Mouse (Mus musculus): ENCODE measurements around the gene Hectd2. TPM values are rescaled to one million over a fixed set of nuclear protein-coding genes. Genes with fewer than 3 reads are reported as not detected.

Hectd2 gene
- polyA plus RNA-seq (2015; fragmentation: Nextera tagmentation; extraction: Ambion mirVana), result 4.5 and 5.3 TPM in 2 replicates

DNA sequence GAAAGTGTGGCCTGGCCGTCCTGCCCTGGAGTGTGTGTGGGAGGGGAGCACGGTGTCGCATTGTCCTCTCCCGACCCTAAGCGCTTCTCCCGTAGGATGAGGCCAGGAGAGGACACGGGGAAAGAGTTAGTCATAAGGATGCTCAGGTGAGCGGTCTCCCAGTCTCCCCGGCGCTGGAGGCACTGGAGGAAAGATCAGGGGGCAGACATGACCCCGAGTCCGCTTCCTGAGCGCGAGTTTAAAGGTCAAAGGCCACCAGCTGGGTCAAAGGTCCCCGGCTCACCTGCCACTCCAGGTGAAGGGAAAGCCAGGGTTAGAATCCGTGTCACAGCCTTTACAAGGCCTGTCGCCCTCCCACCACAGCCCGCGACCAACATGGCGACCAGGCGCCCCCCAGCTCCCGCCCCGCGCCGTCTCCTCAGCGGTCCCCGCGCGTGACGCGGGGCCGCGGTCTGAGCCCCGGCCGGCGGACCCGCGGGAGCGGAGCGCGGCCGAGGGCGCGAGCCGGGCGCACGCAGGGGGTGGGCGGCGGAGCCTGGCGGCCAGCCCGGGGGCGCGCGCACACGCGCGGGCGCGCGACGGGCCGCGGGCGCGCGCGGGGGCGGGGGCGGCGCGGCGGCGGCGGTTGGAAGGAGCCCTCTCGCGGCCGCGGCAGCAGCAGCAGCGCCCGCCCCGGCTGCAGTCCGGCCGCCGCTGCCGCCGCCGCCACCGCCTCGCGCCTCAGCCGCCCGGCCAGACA, at the start of gene Hectd2:
Hectd2 (plus strand) TSS at position 594 of the 739 bp plus-strand sequence.
- H3K27me3 ChIP-seq (replicated peaks), result no peaks in the 10 kb centered on the region
- H3K36me3 ChIP-seq, result no peaks in the 10 kb centered on the region
- no peaks in the 10 kb centered on the region for H3K9me3 ChIP-seq
- peak within 1 kb of the TSS; percentile 83 for H3K9ac ChIP-seq
- ATAC-seq (ENCODE audit: insufficient read depth, low FRiP score, low read depth), result peak; percentile 86
- H3K27ac ChIP-seq, result peak within 1 kb of the TSS; percentile 84
- no peaks in the 10 kb centered on the region for H3K4me1 ChIP-seq
- WGBS, result under 1% methylated on average over 86 of the region's 92 CpGs
- peak within 1 kb of the TSS; percentile 98 for H3K4me2 ChIP-seq
- peak within 1 kb of the TSS; percentile 82 for H3K4me3 ChIP-seq (replicated peaks)

DNA sequence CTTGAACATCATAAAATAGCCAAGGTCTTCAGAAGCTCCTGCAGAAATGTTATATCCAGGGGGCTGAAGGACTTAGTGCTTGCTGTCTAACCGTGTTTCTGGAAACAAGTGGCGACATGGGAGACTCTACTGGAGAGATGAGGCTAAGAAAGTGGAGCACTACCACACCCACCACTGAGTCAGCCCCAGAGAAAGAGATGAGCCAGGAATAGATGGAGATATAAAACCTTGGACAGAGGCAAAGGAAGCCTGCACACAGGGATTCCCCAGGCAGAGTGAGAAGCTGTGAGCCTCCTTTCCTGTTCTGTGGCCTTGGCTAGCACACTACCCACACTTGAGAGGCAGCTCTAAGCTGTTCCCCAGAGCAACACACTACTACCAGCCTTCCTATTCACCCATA, 49.7 kb upstream of the Hectd2 start:
- no peaks in the 10 kb centered on the region for H3K9me3 ChIP-seq
- no peak overlapping the region for H3K4me3 ChIP-seq (replicated peaks)
- no peaks in the 10 kb centered on the region for H3K36me3 ChIP-seq

DNA sequence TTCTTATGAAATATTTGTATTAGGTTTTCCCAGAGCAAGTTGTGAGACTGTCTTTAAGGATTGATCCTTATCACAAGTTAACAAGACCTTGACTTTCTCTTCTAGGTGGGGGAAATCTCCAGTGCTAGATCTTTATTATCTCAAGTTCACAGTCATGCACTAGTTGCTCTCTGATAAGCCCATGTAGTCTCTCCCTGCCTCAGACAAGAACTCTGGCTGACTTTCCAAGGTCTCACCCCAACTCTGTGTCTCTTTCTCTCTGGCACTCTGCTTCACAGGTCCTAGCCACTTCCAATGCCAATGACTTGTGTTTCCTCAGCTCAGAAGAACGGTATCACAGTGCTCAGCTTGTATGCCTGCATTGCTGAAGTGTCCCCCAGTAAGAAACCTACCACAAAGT, 43.1 kb upstream of the Hectd2 start:
- Histone ChIP-seq H3K27ac (no peak overlapping the region), H3K27me3 (replicated peaks) (no peaks in the 10 kb centered on the region)

More for the DNA sequence above, 49.7 kb upstream of the Hectd2 start:
- WGBS, result 91% methylated on average over 2 of the region's 2 CpGs
- no peak overlapping the region for H3K9ac ChIP-seq
- H3K27ac ChIP-seq, result no peak overlapping the region
- H3K4me1 ChIP-seq, result no peaks in the 10 kb centered on the region
- no peak for ATAC-seq (ENCODE audit: insufficient read depth, low FRiP score, low read depth)
- no peaks in the 10 kb centered on the region for H3K27me3 ChIP-seq (replicated peaks)
- H3K4me2 ChIP-seq, result no peak overlapping the region

DNA sequence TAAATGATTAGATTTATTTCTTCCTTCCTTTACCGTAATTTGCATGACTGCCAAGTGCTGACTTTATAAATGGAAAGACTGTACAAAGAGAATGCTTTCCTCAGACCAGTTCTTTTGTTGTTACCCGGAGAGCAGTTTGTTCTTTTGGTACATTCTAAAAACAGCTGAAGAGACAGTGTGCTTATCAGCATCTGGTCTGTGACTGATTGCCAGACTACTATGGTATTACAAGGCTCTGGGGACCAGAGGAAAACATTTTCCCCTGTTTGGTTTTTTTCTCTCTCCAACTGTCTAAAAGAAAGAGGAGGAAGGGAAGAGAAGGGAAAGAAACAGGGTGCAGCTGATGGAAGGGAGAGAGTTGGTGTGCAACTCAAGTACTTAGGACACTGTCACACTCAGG, 36.0 kb upstream of the Hectd2 start:
- Histone ChIP-seq H3K27ac (no peak overlapping the region), H3K9ac (no peak overlapping the region), H3K4me2 (no peak overlapping the region), H3K4me1 (no peaks in the 10 kb centered on the region), H3K4me3 (replicated peaks) (no peak overlapping the region), H3K9me3 (no peaks in the 10 kb centered on the region), H3K36me3 (no peaks in the 10 kb centered on the region), H3K27me3 (replicated peaks) (no peaks in the 10 kb centered on the region)
- no peak for ATAC-seq (ENCODE audit: insufficient read depth, low FRiP score, low read depth)
- 46% methylated on average over 2 of the region's 2 CpGs for WGBS

More for the DNA sequence above, 43.1 kb upstream of the Hectd2 start:
- ATAC-seq (ENCODE audit: insufficient read depth, low FRiP score, low read depth), result no peak
- H3K9me3 ChIP-seq, result no peaks in the 10 kb centered on the region
- H3K36me3 ChIP-seq, result no peaks in the 10 kb centered on the region
- 80% methylated on average over 1 of the region's 1 CpGs for WGBS
- H3K9ac ChIP-seq, result no peak overlapping the region
- H3K4me3 ChIP-seq (replicated peaks), result no peak overlapping the region
- no peaks in the 10 kb centered on the region for H3K4me1 ChIP-seq
- H3K4me2 ChIP-seq, result no peak overlapping the region

DNA sequence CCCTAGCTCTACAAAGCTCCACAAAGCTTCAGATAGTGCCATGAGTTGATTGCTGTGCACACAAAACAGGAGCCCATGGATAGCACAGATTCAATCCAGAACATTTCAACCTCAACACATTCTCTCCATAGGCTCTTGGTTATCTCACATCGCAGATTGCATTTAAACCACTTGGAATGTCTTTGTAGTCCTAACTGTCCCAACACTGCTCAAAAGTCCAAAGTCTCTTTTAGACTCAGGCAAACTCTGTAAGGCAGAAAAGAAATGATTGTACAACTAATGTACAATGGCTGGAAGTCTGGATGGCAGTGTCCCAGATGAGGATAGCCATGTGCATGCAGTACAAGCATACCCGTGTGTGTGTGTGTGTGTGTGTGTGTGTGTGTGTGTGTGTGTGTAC, 32.9 kb upstream of the Hectd2 start:
- Histone ChIP-seq H3K4me1 (no peaks in the 10 kb centered on the region), H3K4me2 (no peak overlapping the region), H3K27me3 (replicated peaks) (no peaks in the 10 kb centered on the region), H3K4me3 (replicated peaks) (no peak overlapping the region), H3K27ac (no peak overlapping the region), H3K9me3 (no peaks in the 10 kb centered on the region), H3K36me3 (no peaks in the 10 kb centered on the region), H3K9ac (no peak overlapping the region)
- 87% methylated on average over 2 of the region's 2 CpGs for WGBS
- no peak for ATAC-seq (ENCODE audit: insufficient read depth, low FRiP score, low read depth)

DNA sequence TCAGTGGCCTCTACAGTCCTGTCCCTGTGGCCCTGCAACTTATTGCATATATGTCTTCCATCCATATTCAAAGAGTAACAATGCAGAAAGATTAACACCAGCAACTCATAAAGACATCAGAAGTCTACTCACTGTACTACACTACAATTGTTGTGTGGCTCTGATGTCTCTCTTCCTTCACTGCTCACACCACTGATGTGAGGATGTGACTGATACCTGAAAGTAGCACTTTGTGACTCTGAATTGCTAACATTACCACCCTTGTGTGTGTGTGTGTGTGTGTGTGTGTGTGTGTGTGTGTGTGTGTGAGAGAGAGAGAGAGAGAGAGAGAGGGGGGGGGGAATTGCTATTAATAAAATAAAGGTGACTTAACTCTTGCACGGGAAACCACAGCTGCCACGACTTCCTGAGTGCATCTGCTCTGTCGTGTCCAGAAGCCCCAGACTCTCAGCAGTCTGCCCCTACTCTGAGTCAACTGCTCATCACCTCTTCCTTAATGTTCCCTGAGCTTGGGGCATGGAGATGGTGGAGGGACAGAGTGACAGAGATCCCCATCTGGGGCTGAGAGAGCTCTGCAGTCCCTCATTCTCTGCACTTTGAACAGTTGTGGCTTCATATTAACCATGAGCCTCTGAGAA, 31.8 kb upstream of the Hectd2 start:
- H3K9me3 ChIP-seq, result no peaks in the 10 kb centered on the region
- no peaks in the 10 kb centered on the region for H3K27me3 ChIP-seq (replicated peaks)
- ATAC-seq (ENCODE audit: insufficient read depth, low FRiP score, low read depth), result no peak
- no peak overlapping the region for H3K4me2 ChIP-seq
- H3K36me3 ChIP-seq, result no peaks in the 10 kb centered on the region
- H3K9ac ChIP-seq, result no peak overlapping the region
- WGBS, result 49% methylated on average over 3 of the region's 3 CpGs
- H3K4me1 ChIP-seq, result no peaks in the 10 kb centered on the region
- no peak overlapping the region for H3K4me3 ChIP-seq (replicated peaks)
- H3K27ac ChIP-seq, result no peak overlapping the region

DNA sequence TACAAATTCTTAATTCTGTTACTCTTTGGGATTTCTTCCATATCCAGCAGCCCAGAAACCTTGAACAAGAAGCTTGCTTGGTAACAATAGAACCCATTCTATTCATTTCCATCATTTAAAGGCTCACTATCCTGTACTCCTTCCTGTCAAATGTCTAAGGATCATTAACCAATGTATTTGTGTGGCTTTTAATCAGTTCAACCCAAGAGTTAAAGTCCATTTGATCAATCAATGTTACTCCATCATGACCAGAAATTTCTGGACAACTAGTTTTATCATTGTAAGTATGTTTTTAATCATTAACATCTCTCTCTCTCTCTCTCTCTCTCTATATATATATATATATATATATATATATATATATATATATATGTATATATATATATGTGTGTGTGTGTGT, 29.4 kb upstream of the Hectd2 start:
- no peaks in the 10 kb centered on the region for H3K36me3 ChIP-seq
- H3K4me3 ChIP-seq (replicated peaks), result no peak overlapping the region
- H3K4me1 ChIP-seq, result no peaks in the 10 kb centered on the region
- H3K27me3 ChIP-seq (replicated peaks), result no peaks in the 10 kb centered on the region
- ATAC-seq (ENCODE audit: insufficient read depth, low FRiP score, low read depth), result no peak
- H3K9me3 ChIP-seq, result no peaks in the 10 kb centered on the region
- no peak overlapping the region for H3K9ac ChIP-seq
- H3K27ac ChIP-seq, result no peak overlapping the region
- H3K4me2 ChIP-seq, result no peak overlapping the region

DNA sequence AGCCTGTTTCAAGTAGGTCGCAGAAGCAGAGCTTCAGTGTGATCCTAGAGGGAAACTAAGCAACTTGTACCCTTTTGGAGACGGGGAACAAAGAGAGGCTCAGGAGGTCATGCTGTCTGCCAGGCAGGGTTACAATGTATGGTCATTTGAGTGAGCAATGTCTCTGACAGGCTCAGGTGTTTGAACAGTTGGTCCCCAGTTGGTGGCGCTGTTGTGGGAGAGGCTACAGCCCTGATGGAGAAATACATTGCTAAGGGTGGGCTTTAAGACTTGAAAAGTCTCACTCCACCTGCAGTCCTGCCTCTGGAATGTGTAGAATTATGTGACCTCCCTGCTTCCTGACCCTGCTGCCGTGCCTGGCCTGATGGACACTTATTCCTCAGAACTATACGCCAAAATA, 21.4 kb upstream of the Hectd2 start:
- 63% methylated on average over 5 of the region's 5 CpGs for WGBS
- H3K4me3 ChIP-seq (replicated peaks), result no peak overlapping the region
- H3K27me3 ChIP-seq (replicated peaks), result no peaks in the 10 kb centered on the region
- H3K9ac ChIP-seq, result no peak overlapping the region
- no peak overlapping the region for H3K27ac ChIP-seq
- no peaks in the 10 kb centered on the region for H3K9me3 ChIP-seq
- ATAC-seq (ENCODE audit: insufficient read depth, low FRiP score, low read depth), result no peak
- H3K4me2 ChIP-seq, result no peak overlapping the region
- H3K4me1 ChIP-seq, result peaks cover 12% of the 10 kb centered on the region
- H3K36me3 ChIP-seq, result no peaks in the 10 kb centered on the region

DNA sequence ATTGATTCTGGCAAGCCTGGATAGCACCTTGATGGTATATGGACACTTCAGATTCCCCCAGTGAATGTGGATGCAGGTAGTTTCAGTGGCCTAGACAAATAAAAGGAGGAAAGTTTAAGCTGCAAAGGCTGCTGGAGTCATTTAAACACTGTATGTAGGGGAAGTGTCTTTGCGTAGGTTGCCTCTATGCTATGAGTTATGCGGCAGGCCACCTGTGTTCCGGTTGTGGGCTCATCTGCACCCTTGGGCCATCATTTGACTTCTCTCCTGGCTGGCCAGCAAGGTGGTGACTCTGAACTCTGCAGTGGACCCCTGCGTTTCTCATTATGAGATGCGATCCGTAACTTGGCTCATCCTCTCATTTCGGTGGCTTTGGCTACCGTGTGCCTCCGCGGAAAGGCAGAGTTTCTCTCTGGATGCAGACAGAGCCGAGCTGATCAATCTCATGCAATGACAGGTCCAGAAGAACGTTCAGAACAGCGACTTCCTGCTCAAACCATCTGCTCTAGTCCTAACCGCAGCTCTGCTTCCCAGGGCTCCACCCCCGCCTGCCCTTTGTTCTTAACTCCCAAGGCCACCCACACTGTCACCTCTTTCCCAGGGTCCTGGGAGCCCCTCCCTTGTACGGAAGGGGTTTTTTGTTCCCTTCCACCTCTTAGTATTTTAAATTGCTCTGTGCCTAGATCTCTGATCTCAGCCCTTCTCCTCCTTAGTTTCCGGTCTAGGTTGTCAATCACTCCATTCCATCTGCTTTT, 20.3 kb upstream of the Hectd2 start:
- H3K27me3 ChIP-seq (replicated peaks), result no peaks in the 10 kb centered on the region
- H3K9ac ChIP-seq, result no peak overlapping the region
- 27% methylated on average over 17 of the region's 17 CpGs for WGBS
- no peaks in the 10 kb centered on the region for H3K9me3 ChIP-seq
- H3K4me1 ChIP-seq, result peaks cover 12% of the 10 kb centered on the region
- no peaks in the 10 kb centered on the region for H3K36me3 ChIP-seq
- ATAC-seq (ENCODE audit: insufficient read depth, low FRiP score, low read depth), result peak; percentile 64; the same call in 1 of the 2 replicates
- peak overlapping the region; percentile 44 for H3K4me2 ChIP-seq
- peak overlapping the region; percentile 20 for H3K4me3 ChIP-seq (replicated peaks)
- peak overlapping the region; percentile 55 for H3K27ac ChIP-seq

DNA sequence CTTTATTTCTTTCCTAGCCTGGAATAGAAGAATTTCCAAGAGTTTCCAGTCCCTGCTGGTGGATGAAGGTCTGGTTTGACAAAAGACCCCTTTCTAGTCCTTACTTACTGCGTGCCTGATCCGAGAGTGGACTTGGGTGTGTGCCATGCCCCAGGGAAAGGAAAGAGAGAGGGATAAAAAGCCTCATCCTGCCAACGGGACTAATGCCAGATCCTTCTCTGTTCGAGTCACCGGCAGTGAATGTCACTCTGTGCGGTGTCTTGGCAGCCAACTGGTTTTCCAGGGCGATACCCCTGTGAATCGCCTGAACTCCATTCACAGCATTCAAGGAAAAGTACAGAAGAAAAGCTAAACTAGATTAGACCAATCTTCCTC, 19.7 kb upstream of the Hectd2 start:
- Histone ChIP-seq H3K9ac (no peak overlapping the region), H3K27me3 (replicated peaks) (no peaks in the 10 kb centered on the region), H3K9me3 (no peaks in the 10 kb centered on the region), H3K4me3 (replicated peaks) (peak overlapping the region; percentile 20), H3K4me2 (peak overlapping the region; percentile 44), H3K36me3 (no peaks in the 10 kb centered on the region), H3K4me1 (peaks cover 12% of the 10 kb centered on the region), H3K27ac (peak overlapping the region; percentile 55)
- peak; percentile 41; the same call in 1 of the 2 replicates for ATAC-seq (ENCODE audit: insufficient read depth, low FRiP score, low read depth)
- WGBS, result 26% methylated on average over 8 of the region's 8 CpGs

DNA sequence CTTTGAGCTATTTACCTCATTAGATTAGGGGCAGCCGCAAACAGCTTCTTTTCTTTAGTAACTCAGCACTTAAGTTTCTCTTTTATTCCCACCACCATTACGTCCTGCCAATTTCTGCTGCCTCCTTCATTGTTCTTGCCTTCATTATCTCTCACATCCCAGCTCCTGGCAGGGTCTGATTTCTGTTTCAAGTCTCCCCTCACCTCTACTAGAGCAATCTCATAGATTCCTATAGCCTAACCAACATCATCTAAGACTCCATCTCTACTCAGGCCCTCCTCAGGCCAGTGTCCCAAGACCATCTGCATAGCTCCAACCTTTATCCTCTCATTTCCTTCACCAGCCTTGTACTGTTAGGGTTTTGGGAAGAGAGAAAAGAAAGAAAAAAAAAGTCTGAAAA, 19.3 kb upstream of the Hectd2 start:
- Histone ChIP-seq H3K9ac (no peak overlapping the region), H3K9me3 (no peaks in the 10 kb centered on the region), H3K4me1 (peaks cover 12% of the 10 kb centered on the region), H3K27ac (peak overlapping the region; percentile 55), H3K27me3 (replicated peaks) (no peaks in the 10 kb centered on the region), H3K4me3 (replicated peaks) (no peak overlapping the region), H3K36me3 (no peaks in the 10 kb centered on the region), H3K4me2 (peak overlapping the region; percentile 44)
- ATAC-seq (ENCODE audit: insufficient read depth, low FRiP score, low read depth), result no peak
- WGBS, result 47% methylated on average over 2 of the region's 2 CpGs

DNA sequence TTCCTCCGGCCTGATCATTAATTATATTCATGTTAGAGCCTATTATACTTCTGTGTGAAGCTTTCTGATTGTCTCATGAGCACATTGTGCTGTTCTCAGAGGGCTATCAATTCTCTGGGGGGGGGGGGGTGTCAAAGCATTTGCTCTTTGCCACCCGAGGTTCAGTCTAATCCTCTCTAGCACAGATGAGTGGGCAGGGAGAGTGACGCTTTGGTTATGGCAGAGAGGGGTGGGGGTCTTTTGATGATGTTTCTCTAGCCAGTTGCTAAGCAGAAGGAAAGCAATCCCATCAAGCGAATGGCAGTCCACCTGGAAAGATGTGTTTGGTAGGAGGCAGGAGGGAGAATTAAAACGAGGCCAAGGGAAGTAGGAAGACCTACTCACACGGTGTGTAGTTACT, 18.6 kb upstream of the Hectd2 start:
- no peak for ATAC-seq (ENCODE audit: insufficient read depth, low FRiP score, low read depth)
- no peaks in the 10 kb centered on the region for H3K27me3 ChIP-seq (replicated peaks)
- H3K4me3 ChIP-seq (replicated peaks), result no peak overlapping the region
- H3K4me2 ChIP-seq, result no peak overlapping the region
- 23% methylated on average over 6 of the region's 6 CpGs for WGBS
- no peak overlapping the region for H3K9ac ChIP-seq
- H3K4me1 ChIP-seq, result peaks cover 12% of the 10 kb centered on the region
- no peak overlapping the region for H3K27ac ChIP-seq
- no peaks in the 10 kb centered on the region for H3K36me3 ChIP-seq
- H3K9me3 ChIP-seq, result no peaks in the 10 kb centered on the region
